ENCODE assay signal across 29 mouse cellular contexts in the genomic region with DNA sequence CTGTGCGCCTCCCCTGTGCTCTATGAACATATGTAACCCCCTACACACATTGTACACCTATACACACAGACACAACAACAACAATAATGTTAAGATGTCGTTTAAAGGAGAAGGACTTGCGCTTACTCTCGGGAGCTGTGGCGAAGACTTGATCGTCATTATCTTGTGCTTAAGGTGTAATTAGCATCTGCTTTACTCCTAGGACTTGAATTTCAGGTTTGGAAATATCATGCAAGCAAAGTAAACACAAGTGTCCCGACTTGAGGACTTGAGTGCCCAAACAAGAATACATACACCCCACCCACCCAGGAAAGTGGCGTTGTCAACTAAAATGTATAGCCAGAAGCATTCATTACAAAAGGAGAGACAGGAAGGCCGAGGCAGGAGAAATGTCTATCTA. TPM values are rescaled to one million over a fixed set of nuclear protein-coding genes. Genes with fewer than 3 reads are reported as not detected.
A peak's percentile ranks its signal among the peaks of the same experiment; 100 is the strongest.
DNase-seq lines count a peak whose midpoint lies in the region; ATAC-seq lines count a peak whose summit lies in the region.
"Had no signal": no experiment of that assay in that cellular context is flagged by ENCODE, and none has a peak within 500 bp of the region (broad histone marks: within the 10 kb centered on the region; RNA-seq: fewer than 3 reads in every experiment).

No protein-coding gene starts in this region.

- no peaks in the 10 kb centered on the region for H3K9me3 ChIP-seq in erythroblast, embryonic 14.5 days (ENCODE audit: control insufficient read depth, low read length)
- no peaks in the 10 kb centered on the region for H3K9me3 ChIP-seq in neural tube, embryonic 11.5 days (ENCODE audit: control insufficient read depth, low read length)
- H3K9me3 ChIP-seq in neural tube, embryonic 15.5 days (replicated peaks), result no peaks in the 10 kb centered on the region
- H3K9me3 ChIP-seq in liver, embryonic 15.5 days (replicated peaks), result no peaks in the 10 kb centered on the region
- H3K9me3 ChIP-seq: embryonic facial prominence, embryonic 10.5 days; embryonic facial prominence, embryonic 15.5 days; limb, embryonic 12.5 days; megakaryocyte, embryonic 14.5 days; midbrain, embryonic 12.5 days had no signal

- no peak overlapping the region for H3K27ac ChIP-seq in neural tube, embryonic 11.5 days (ENCODE audit: low read depth, low read length)
- H3K27ac ChIP-seq in neural tube, embryonic 15.5 days (replicated peaks), result no peak overlapping the region
- peak overlapping the region; percentile 53 for H3K27ac ChIP-seq in liver, embryonic 15.5 days (replicated peaks)
- H3K27ac ChIP-seq: embryonic facial prominence, embryonic 10.5 days; embryonic facial prominence, embryonic 15.5 days; heart, adult 2 months; hindbrain, embryonic 14.5 days; left cerebral cortex, adult 2 months; limb, embryonic 12.5 days; midbrain, embryonic 12.5 days had no signal

- H3K4me3 ChIP-seq in erythroblast, embryonic 14.5 days (replicated peaks), result peak overlapping the region; percentile 91
- H3K4me3 ChIP-seq in neural tube, embryonic 11.5 days (ENCODE audit: low read depth, low read length), result no peak overlapping the region
- no peak overlapping the region for H3K4me3 ChIP-seq in neural tube, embryonic 15.5 days (replicated peaks)
- peak overlapping the region; percentile 25 for H3K4me3 ChIP-seq in liver, embryonic 15.5 days (replicated peaks)
- H3K4me3 ChIP-seq: embryonic facial prominence, embryonic 10.5 days; embryonic facial prominence, embryonic 15.5 days; heart, adult 2 months; left cerebral cortex, adult 2 months; limb, embryonic 12.5 days; megakaryocyte, embryonic 14.5 days; midbrain, embryonic 12.5 days had no signal

- no peak overlapping the region for H3K9ac ChIP-seq in neural tube, embryonic 11.5 days (ENCODE audit: low read length)
- H3K9ac ChIP-seq in neural tube, embryonic 15.5 days (replicated peaks), result no peak overlapping the region
- no peak overlapping the region for H3K9ac ChIP-seq in liver, embryonic 15.5 days
- H3K9ac ChIP-seq: embryonic facial prominence, embryonic 15.5 days; hindbrain, embryonic 14.5 days; limb, embryonic 12.5 days; midbrain, embryonic 12.5 days had no signal

- H3K27me3 ChIP-seq in erythroblast, embryonic 14.5 days (ENCODE audit: control insufficient read depth), result no peaks in the 10 kb centered on the region
- peaks cover 36% of the 10 kb centered on the region for H3K27me3 ChIP-seq in neural tube, embryonic 11.5 days (ENCODE audit: control insufficient read depth, insufficient read depth, low read length)
- peaks cover 42% of the 10 kb centered on the region for H3K27me3 ChIP-seq in neural tube, embryonic 15.5 days (replicated peaks)
- no peaks in the 10 kb centered on the region for H3K27me3 ChIP-seq in liver, embryonic 15.5 days
- H3K27me3 ChIP-seq: megakaryocyte, embryonic 14.5 days had no signal

- H3K4me2 ChIP-seq in neural tube, embryonic 11.5 days (ENCODE audit: low read depth), result no peak overlapping the region
- no peak overlapping the region for H3K4me2 ChIP-seq in neural tube, embryonic 15.5 days
- H3K4me2 ChIP-seq in liver, embryonic 15.5 days, result peak overlapping the region; percentile 47
- H3K4me2 ChIP-seq: embryonic facial prominence, embryonic 15.5 days; hindbrain, embryonic 14.5 days; limb, embryonic 12.5 days; midbrain, embryonic 12.5 days had no signal

- DNase-seq in neural tube, embryonic 11.5 days (ENCODE audit: low spot score), result peak; percentile 1
- DNase-seq in ovary, postnatal 14 days (ENCODE audit: low spot score), result no peak
- no peak for DNase-seq in layer of hippocampus, postnatal 14 days (ENCODE audit: low spot score in 2 of 2)
- DNase-seq: adrenal gland, adult 8-10 months; cerebellum, adult 2 months; cerebellum, postnatal 25 days; gastrocnemius, postnatal 25 days; heart, adult 2 months; heart, postnatal 4 days; kidney, adult 11 months; kidney, postnatal 14 days; lung, adult 18-20 months; lung, postnatal 4 days; spleen, adult 18-20 months; thymus, postnatal 14 days had no signal

- WGBS in neural tube, embryonic 11.5 days, result 78% methylated on average over 9 of the region's 9 CpGs
- WGBS in neural tube, embryonic 15.5 days, result 83% methylated on average over 9 of the region's 9 CpGs
- WGBS in liver, embryonic 15.5 days (ENCODE audit: insufficient replicate concordance), result 72% methylated on average over 9 of the region's 9 CpGs

- no peak for ATAC-seq in erythroblast, adult 5-6 weeks (replicated peaks; ENCODE audit: low FRiP score, poor library complexity, severe bottlenecking)
- no peak for ATAC-seq in neural tube, embryonic 11.5 days (ENCODE audit: insufficient read depth, low FRiP score, low TSS enrichment)
- no peak for ATAC-seq in neural tube, embryonic 15.5 days (ENCODE audit: low FRiP score)
- ATAC-seq in liver, embryonic 15.5 days (ENCODE audit: insufficient read depth), result no peak
- ATAC-seq: forebrain, embryonic 14.5 days; inflammation-experienced regulatory T-cells, adult 6 months; lung, postnatal 0 days had no signal

- peaks cover 73% of the 10 kb centered on the region for H3K4me1 ChIP-seq in erythroblast, embryonic 14.5 days (ENCODE audit: control insufficient read depth)
- no peaks in the 10 kb centered on the region for H3K4me1 ChIP-seq in neural tube, embryonic 11.5 days (ENCODE audit: control insufficient read depth, insufficient read depth, low read length)
- peaks cover 18% of the 10 kb centered on the region for H3K4me1 ChIP-seq in neural tube, embryonic 15.5 days
- H3K4me1 ChIP-seq in liver, embryonic 15.5 days (replicated peaks), result peaks cover 71% of the 10 kb centered on the region

- peaks cover 81% of the 10 kb centered on the region for H3K36me3 ChIP-seq in erythroblast, embryonic 14.5 days (ENCODE audit: control insufficient read depth)
- no peaks in the 10 kb centered on the region for H3K36me3 ChIP-seq in neural tube, embryonic 11.5 days (ENCODE audit: control insufficient read depth, insufficient read depth, low read length)
- H3K36me3 ChIP-seq in neural tube, embryonic 15.5 days, result no peaks in the 10 kb centered on the region
- peaks cover 57% of the 10 kb centered on the region for H3K36me3 ChIP-seq in liver, embryonic 15.5 days (replicated peaks)
- H3K36me3 ChIP-seq: embryonic facial prominence, embryonic 10.5 days; embryonic facial prominence, embryonic 15.5 days; limb, embryonic 12.5 days; midbrain, embryonic 12.5 days had no signal

RNA-seq across cellular contexts. Expression of a gene that starts 4.6 kb away (rescaled TPM):
- 2.4 and 3.3 TPM in 2 replicates for polyA plus RNA-seq in erythroblast, embryonic 14.5 days (2012)
- total RNA-seq in erythroblast, adult 5-6 weeks (2015; ENCODE audit: low replicate concordance), result 266 and 278 TPM in 2 replicates
- total RNA-seq in erythroblast, adult 5-6 weeks (2017; ENCODE audit: low replicate concordance), result 348 and 360 TPM in 2 replicates
- 1.4 and 1.7 TPM in 2 replicates for polyA plus RNA-seq in neural tube, embryonic 11.5 days (2014; fragmentation: Nextera tagmentation; extraction: Ambion mirVana)
- 1.4 and 5.8 TPM in 2 replicates for polyA plus RNA-seq in neural tube, embryonic 15.5 days (2015; fragmentation: Nextera tagmentation; extraction: Ambion mirVana)
- polyA plus RNA-seq in liver, embryonic 15.5 days (2015; fragmentation: Nextera tagmentation; extraction: Ambion mirVana), result 23.4 and 23.6 TPM in 2 replicates
- total RNA-seq in layer of hippocampus, postnatal 14 days (2021), result 1 to 10 TPM; 2.8 to 3.3 TPM

RNA-seq across cellular contexts. Expression of a gene that starts 31.5 kb away (rescaled TPM):
- not detected in 2 replicates for polyA plus RNA-seq in erythroblast, embryonic 14.5 days (2012)
- total RNA-seq in erythroblast, adult 5-6 weeks (2015; ENCODE audit: low replicate concordance), result 0.21 TPM in 1 of 2 replicates, not detected in the other
- total RNA-seq in erythroblast, adult 5-6 weeks (2017; ENCODE audit: low replicate concordance), result 0.70 TPM in 1 of 2 replicates, not detected in the other
- polyA plus RNA-seq in neural tube, embryonic 11.5 days (2014; fragmentation: Nextera tagmentation; extraction: Ambion mirVana), result 9.9 and 11.8 TPM in 2 replicates
- polyA plus RNA-seq in neural tube, embryonic 15.5 days (2015; fragmentation: Nextera tagmentation; extraction: Ambion mirVana), result 4.5 and 4.8 TPM in 2 replicates
- 0.23 and 0.30 TPM in 2 replicates for polyA plus RNA-seq in liver, embryonic 15.5 days (2015; fragmentation: Nextera tagmentation; extraction: Ambion mirVana)
- 1 to 10 TPM; 8.8 to 9.8 TPM for total RNA-seq in layer of hippocampus, postnatal 14 days (2021)

RNA-seq across cellular contexts. Expression of a gene that starts 50.7 kb away (rescaled TPM):
- polyA plus RNA-seq in erythroblast, embryonic 14.5 days (2012), result 0.07 and 0.11 TPM in 2 replicates
- total RNA-seq in erythroblast, adult 5-6 weeks (2015; ENCODE audit: low replicate concordance), result 2.5 and 4.8 TPM in 2 replicates
- total RNA-seq in erythroblast, adult 5-6 weeks (2017; ENCODE audit: low replicate concordance), result 1.8 and 3.8 TPM in 2 replicates
- polyA plus RNA-seq in neural tube, embryonic 11.5 days (2014; fragmentation: Nextera tagmentation; extraction: Ambion mirVana), result 15.4 and 17.0 TPM in 2 replicates
- polyA plus RNA-seq in neural tube, embryonic 15.5 days (2015; fragmentation: Nextera tagmentation; extraction: Ambion mirVana), result 6.1 and 7.1 TPM in 2 replicates
- polyA plus RNA-seq in liver, embryonic 15.5 days (2015; fragmentation: Nextera tagmentation; extraction: Ambion mirVana), result 1.4 and 1.5 TPM in 2 replicates
- total RNA-seq in layer of hippocampus, postnatal 14 days (2021), result 1 to 10 TPM; 3.1 to 3.5 TPM

Comparison
In these comparisons a context has a peak if more than half of its experiments do, and no peak if none do; other contexts are left out.
1. H3K4me3 ChIP-seq: peak in erythroblast, embryonic 14.5 days (single experiment) and liver, embryonic 15.5 days (single experiment); none in neural tube, embryonic 11.5 days (single experiment) and neural tube, embryonic 15.5 days (single experiment).